Mouse (Mus musculus): Measurements from ENCODE around the gene Psmc4.

- TF ChIP-seq CTCF (IDR thresholded peaks at IDR 0.05; ENCODE audit: low read depth): no peak
- no peak for TF ChIP-seq EP300 (IDR thresholded peaks at IDR 0.05; ENCODE audit: low read depth)
Measured at GRCm38 (mm10) chr7:28044524-28044923, 5.4 kb downstream of the Psmc4 start.

Measured in heart, postnatal 0 days (tissue).